Mouse (Mus musculus): ENCODE results near the gene Crybb1. TPM values are rescaled to one million over a fixed set of nuclear protein-coding genes. Genes with fewer than 3 reads are reported as not detected.

Gene Crybb1
- polyA plus RNA-seq, 1 experiment: not detected

GRCm38 (mm10) chr5:112265110-112265509, 9.5 kb downstream of the Crybb1 start:
- Histone ChIP-seq H3K27ac (ENCODE audit: insufficient read depth, low read length) (no peak overlapping the region), H3K9ac (ENCODE audit: low read depth, poor library complexity, severe bottlenecking) (no peak overlapping the region)

GRCm38 (mm10) chr5:112265515-112265914, 9.9 kb downstream of the Crybb1 start:
- H3K4me1 ChIP-seq (ENCODE audit: control insufficient read depth, insufficient read depth, low read length): peaks cover 3% of the 10 kb centered on the region
- no peaks in the 10 kb centered on the region for H3K9me3 ChIP-seq (replicated peaks; ENCODE audit: control insufficient read depth, insufficient read depth, low read length, poor library complexity, severe bottlenecking)
- TF ChIP-seq POLR2A (IDR thresholded peaks at IDR 0.05; ENCODE audit: insufficient read depth, low read length) (no peak), CTCF (IDR thresholded peaks at IDR 0.05; ENCODE audit: low read depth, low read length) (no peak), EP300 (IDR thresholded peaks at IDR 0.05; ENCODE audit: insufficient read depth, low read depth, low read length) (no peak)
- H3K27ac ChIP-seq (ENCODE audit: insufficient read depth, low read length): no peak overlapping the region
- no peaks in the 10 kb centered on the region for H3K36me3 ChIP-seq (ENCODE audit: control insufficient read depth, insufficient read depth, low read length, poor library complexity, severe bottlenecking)
- H3K9ac ChIP-seq (ENCODE audit: low read depth, poor library complexity, severe bottlenecking): no peak overlapping the region
- H3K4me3 ChIP-seq (ENCODE audit: low read depth, low read length): peak overlapping the region; percentile 20; the same call in 1 of the 2 replicates
- H3K27me3 ChIP-seq (ENCODE audit: control insufficient read depth, insufficient read depth, low read length, poor library complexity, severe bottlenecking): no peaks in the 10 kb centered on the region

More at GRCm38 (mm10) chr5:112265110-112265509, 9.5 kb downstream of the Crybb1 start:
- no peak overlapping the region for H3K4me3 ChIP-seq (ENCODE audit: low read depth, low read length)
- H3K4me1 ChIP-seq (ENCODE audit: control insufficient read depth, insufficient read depth, low read length): peaks cover 3% of the 10 kb centered on the region
- no peak for TF ChIP-seq EP300 (IDR thresholded peaks at IDR 0.05; ENCODE audit: insufficient read depth, low read depth, low read length)
- no peak for TF ChIP-seq POLR2A (IDR thresholded peaks at IDR 0.05; ENCODE audit: insufficient read depth, low read length)
- no peak for TF ChIP-seq CTCF (IDR thresholded peaks at IDR 0.05; ENCODE audit: low read depth, low read length)
- H3K36me3 ChIP-seq (ENCODE audit: control insufficient read depth, insufficient read depth, low read length, poor library complexity, severe bottlenecking): no peaks in the 10 kb centered on the region
- H3K27me3 ChIP-seq (ENCODE audit: control insufficient read depth, insufficient read depth, low read length, poor library complexity, severe bottlenecking): no peaks in the 10 kb centered on the region
- H3K9me3 ChIP-seq (replicated peaks; ENCODE audit: control insufficient read depth, insufficient read depth, low read length, poor library complexity, severe bottlenecking): no peaks in the 10 kb centered on the region

- H3K27me3 ChIP-seq (ENCODE audit: control insufficient read depth, insufficient read depth, low read length, poor library complexity, severe bottlenecking): no peaks in the 10 kb centered on the region
- H3K36me3 ChIP-seq (ENCODE audit: control insufficient read depth, insufficient read depth, low read length, poor library complexity, severe bottlenecking): no peaks in the 10 kb centered on the region
- H3K27ac ChIP-seq (ENCODE audit: insufficient read depth, low read length): no peak overlapping the region
- H3K9me3 ChIP-seq (replicated peaks; ENCODE audit: control insufficient read depth, insufficient read depth, low read length, poor library complexity, severe bottlenecking): no peaks in the 10 kb centered on the region
- H3K4me1 ChIP-seq (ENCODE audit: control insufficient read depth, insufficient read depth, low read length): peaks cover 3% of the 10 kb centered on the region
- no peak overlapping the region for H3K4me3 ChIP-seq (ENCODE audit: low read depth, low read length)
- TF ChIP-seq EP300 (IDR thresholded peaks at IDR 0.05; ENCODE audit: insufficient read depth, low read depth, low read length): no peak
- TF ChIP-seq CTCF (IDR thresholded peaks at IDR 0.05; ENCODE audit: low read depth, low read length): no peak
- no peak for TF ChIP-seq POLR2A (IDR thresholded peaks at IDR 0.05; ENCODE audit: insufficient read depth, low read length)
- no peak overlapping the region for H3K9ac ChIP-seq (ENCODE audit: low read depth, poor library complexity, severe bottlenecking)
These were observed 10.6 kb downstream of the Crybb1 start for GRCm38 (mm10) chr5:112266011-112266777.

- Histone ChIP-seq H3K27ac (ENCODE audit: insufficient read depth, low read length) (no peak overlapping the region), H3K4me3 (ENCODE audit: low read depth, low read length) (no peak overlapping the region), H3K9me3 (replicated peaks; ENCODE audit: control insufficient read depth, insufficient read depth, low read length, poor library complexity, severe bottlenecking) (no peaks in the 10 kb centered on the region), H3K9ac (ENCODE audit: low read depth, poor library complexity, severe bottlenecking) (no peak overlapping the region), H3K36me3 (ENCODE audit: control insufficient read depth, insufficient read depth, low read length, poor library complexity, severe bottlenecking) (no peaks in the 10 kb centered on the region), H3K27me3 (ENCODE audit: control insufficient read depth, insufficient read depth, low read length, poor library complexity, severe bottlenecking) (no peaks in the 10 kb centered on the region), H3K4me1 (ENCODE audit: control insufficient read depth, insufficient read depth, low read length) (no peaks in the 10 kb centered on the region)
- TF ChIP-seq EP300 (IDR thresholded peaks at IDR 0.05; ENCODE audit: insufficient read depth, low read depth, low read length): no peak
- no peak for TF ChIP-seq POLR2A (IDR thresholded peaks at IDR 0.05; ENCODE audit: insufficient read depth, low read length)
- TF ChIP-seq CTCF (IDR thresholded peaks at IDR 0.05; ENCODE audit: low read depth, low read length): no peak
These were observed 15.3 kb downstream of the Crybb1 start for GRCm38 (mm10) chr5:112270764-112271541.

- no peaks in the 10 kb centered on the region for H3K27me3 ChIP-seq (ENCODE audit: control insufficient read depth, insufficient read depth, low read length, poor library complexity, severe bottlenecking)
- no peaks in the 10 kb centered on the region for H3K9me3 ChIP-seq (replicated peaks; ENCODE audit: control insufficient read depth, insufficient read depth, low read length, poor library complexity, severe bottlenecking)
These were observed 17.3 kb downstream of the Crybb1 start for GRCm38 (mm10) chr5:112272934-112273333.

More at GRCm38 (mm10) chr5:112272934-112273333, 17.3 kb downstream of the Crybb1 start:
- H3K4me1 ChIP-seq (ENCODE audit: control insufficient read depth, insufficient read depth, low read length): no peaks in the 10 kb centered on the region
- H3K27ac ChIP-seq (ENCODE audit: insufficient read depth, low read length): no peak overlapping the region
- no peak for TF ChIP-seq POLR2A (IDR thresholded peaks at IDR 0.05; ENCODE audit: insufficient read depth, low read length)
- TF ChIP-seq EP300 (IDR thresholded peaks at IDR 0.05; ENCODE audit: insufficient read depth, low read depth, low read length): no peak
- TF ChIP-seq CTCF (IDR thresholded peaks at IDR 0.05; ENCODE audit: low read depth, low read length): no peak
- no peak overlapping the region for H3K9ac ChIP-seq (ENCODE audit: low read depth, poor library complexity, severe bottlenecking)
- H3K36me3 ChIP-seq (ENCODE audit: control insufficient read depth, insufficient read depth, low read length, poor library complexity, severe bottlenecking): no peaks in the 10 kb centered on the region
- no peak overlapping the region for H3K4me3 ChIP-seq (ENCODE audit: low read depth, low read length)
